14 mouse cellular contexts compared by ENCODE assay signal in the genomic region with DNA sequence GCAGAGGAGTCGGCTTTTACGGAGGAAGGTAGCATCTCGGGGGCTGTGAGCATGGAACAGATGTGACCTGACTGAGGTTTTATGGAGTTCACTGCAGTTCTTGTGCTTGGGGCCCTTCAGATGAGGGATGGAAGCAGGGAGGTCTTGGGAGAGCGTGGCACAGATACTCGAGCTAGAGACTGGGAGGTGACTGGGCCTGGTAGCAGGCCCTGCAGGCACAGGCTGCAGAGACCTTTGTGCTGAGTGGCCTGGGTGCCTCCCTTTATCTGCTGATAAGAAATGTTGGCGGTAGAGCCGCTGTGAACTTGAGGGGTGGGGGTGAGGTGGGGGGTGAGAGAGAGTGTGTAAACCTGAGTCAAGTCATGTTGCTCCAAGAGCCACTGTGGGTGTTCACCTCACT.
"Had no signal": no experiment of that assay in that cellular context is flagged by ENCODE, and none has a peak within 500 bp of the region (broad histone marks: within the 10 kb centered on the region; RNA-seq: fewer than 3 reads in every experiment).

No protein-coding gene starts in this region.

- ATAC-seq: hindbrain, embryonic 16.5 days; inflammation-experienced regulatory T-cells, adult 6 months; lung, postnatal 0 days; midbrain, embryonic 13.5 days had no signal

- H3K9me3 ChIP-seq: limb, embryonic 12.5 days; liver, embryonic 15.5 days; midbrain, embryonic 13.5 days had no signal

- H3K9ac ChIP-seq: limb, embryonic 12.5 days; liver, embryonic 15.5 days; midbrain, embryonic 13.5 days had no signal

- H3K36me3 ChIP-seq: limb, embryonic 12.5 days; liver, embryonic 15.5 days; midbrain, embryonic 13.5 days had no signal

- H3K4me1 ChIP-seq: limb, embryonic 12.5 days; liver, embryonic 15.5 days; midbrain, embryonic 13.5 days had no signal

- H3K4me3 ChIP-seq: layer of hippocampus, adult 2 months; limb, embryonic 12.5 days; liver, embryonic 15.5 days; midbrain, embryonic 13.5 days had no signal

- H3K27me3 ChIP-seq: limb, embryonic 12.5 days; liver, embryonic 15.5 days; midbrain, embryonic 13.5 days had no signal

- DNase-seq: kidney, adult 8-10 months; kidney, postnatal 36 days; lung, adult 2 months; lung, postnatal 36 days; right cerebral cortex, adult 18-20 months; thymus, postnatal 4 days had no signal

- H3K4me2 ChIP-seq: limb, embryonic 12.5 days; liver, embryonic 15.5 days; midbrain, embryonic 13.5 days had no signal

- H3K27ac ChIP-seq: kidney, postnatal 0 days; layer of hippocampus, adult 2 months; limb, embryonic 12.5 days; liver, embryonic 15.5 days; midbrain, embryonic 13.5 days had no signal
